Mouse (Mus musculus) midbrain, embryonic 16.5 days (tissue): ENCODE measurements around the gene Cc2d2b. TPM values are rescaled to one million over a fixed set of nuclear protein-coding genes. Genes with fewer than 3 reads are reported as not detected.
A peak's percentile ranks its signal among the peaks of the same experiment; 100 is the strongest.

Experiments
- ATAC-seq: fragments of 200-750 bp; cut with Nextera tagmentation; 2 replicates; pipeline ENCODE4 v1.8.0; 2017; ENCODE audit warnings: moderate TSS enrichment
- H3K27ac ChIP-seq: fragments of 300-500 bp; sonication (generic); 2 replicates; pipeline ENCODE4 v1.5.1; 2014; ENCODE audit warnings: mild to moderate bottlenecking, low read length, mixed read lengths
- H3K27me3 ChIP-seq: fragments of 300-500 bp; sonication (generic); 2 replicates; pipeline ENCODE4 v1.6.1; 2014; ENCODE audit warnings: low read depth, low read length, mixed read lengths; ENCODE audit not compliant: control insufficient read depth, insufficient read depth
- H3K36me3 ChIP-seq: fragments of 300-500 bp; sonication (generic); 2 replicates; pipeline ENCODE4 v1.6.1; 2014; ENCODE audit warnings: mild to moderate bottlenecking, low read length, moderate library complexity, mixed read lengths; ENCODE audit not compliant: control insufficient read depth, insufficient read depth
- H3K4me1 ChIP-seq: fragments of 300-500 bp; sonication (generic); 2 replicates; pipeline ENCODE4 v1.6.1; 2014; ENCODE audit warnings: mild to moderate bottlenecking, low read length, mixed read lengths; ENCODE audit not compliant: control insufficient read depth, insufficient read depth
- H3K4me2 ChIP-seq: fragments of 300-500 bp; sonication (generic); 2 replicates; pipeline ENCODE4 v1.6.1; 2014; ENCODE audit warnings: mild to moderate bottlenecking, low read length, mixed read lengths
- H3K4me3 ChIP-seq: fragments of 300-500 bp; sonication (generic); 2 replicates; pipeline ENCODE4 v1.5.1; 2014; ENCODE audit warnings: low read depth, mild to moderate bottlenecking, low read length, moderate library complexity, mixed read lengths
- H3K9ac ChIP-seq: fragments of 300-500 bp; sonication (generic); 2 replicates; pipeline ENCODE4 v1.6.1; 2014; ENCODE audit warnings: low read depth, low read length, mixed read lengths
- H3K9me3 ChIP-seq: fragments of 300-500 bp; sonication (generic); replicated peaks from 2 replicates; pipeline ENCODE4 v1.6.1; 2014; ENCODE audit warnings: mild to moderate bottlenecking, low read length, mixed read lengths; ENCODE audit not compliant: control insufficient read depth, poor library complexity, severe bottlenecking
- WGBS: fragments of 180-500 bp; shearing (Covaris S2); extraction: QIAGEN DNeasy Blood & Tissue Kit; methylation state at CpG from one replicate; pipeline ENCODE4 v1.1.7; 2014; 5-methylcytosine and 5-hydroxymethylcytosine counted together
- polyA plus RNA-seq: library from polyadenylated mRNA; unstranded; fragments of >200 nt; fragmentation: Nextera tagmentation; extraction: Ambion mirVana; gene quantifications from 2 replicates; pipeline ENCODE4 v1.2.1, GENCODE M21; 2015

Gene Cc2d2b
- polyA plus RNA-seq = 0.19 and 0.42 TPM in 2 replicates

GRCm38 (mm10) chr19:40748559-40748958 is at the start of gene Cc2d2b:
TSS of gene Cc2d2b (plus strand) at chr19:40748753.
- Histone ChIP-seq H3K27ac (no peak within 1 kb of the TSS), H3K9ac (no peak within 1 kb of the TSS), H3K4me1 (no peaks in the 10 kb centered on the region), H3K4me2 (no peak within 1 kb of the TSS), H3K27me3 (no peaks in the 10 kb centered on the region), H3K36me3 (no peaks in the 10 kb centered on the region), H3K4me3 (no peak within 1 kb of the TSS), H3K9me3 (no peaks in the 10 kb centered on the region)
- WGBS = 78% methylated on average over 16 of the region's 17 CpGs
- 0 out of 2 replicates have a peak, but pooled peaks have one; percentile 45 for ATAC-seq

GRCm38 (mm10) chr19:40699816-40700215 is 48.7 kb upstream of the Cc2d2b start:
- Histone ChIP-seq H3K4me2 (no peak overlapping the region), H3K9ac (no peak overlapping the region), H3K4me1 (peaks cover 3% of the 10 kb centered on the region; the same call in 1 of the 2 replicates), H3K27me3 (no peaks in the 10 kb centered on the region), H3K9me3 (no peaks in the 10 kb centered on the region), H3K36me3 (no peaks in the 10 kb centered on the region), H3K4me3 (no peak overlapping the region), H3K27ac (no peak overlapping the region)
- WGBS = 24% methylated on average over 5 of the region's 5 CpGs
- ATAC-seq = no peak

GRCm38 (mm10) chr19:40702406-40702805 is 46.1 kb upstream of the Cc2d2b start:
- 0 out of 2 replicates have a peak, but pooled peaks have one; percentile 42 for ATAC-seq
- Histone ChIP-seq H3K9me3 (no peaks in the 10 kb centered on the region), H3K27me3 (no peaks in the 10 kb centered on the region), H3K4me3 (no peak overlapping the region), H3K27ac (no peak overlapping the region), H3K36me3 (no peaks in the 10 kb centered on the region), H3K4me1 (peaks cover 3% of the 10 kb centered on the region; the same call in 1 of the 2 replicates), H3K9ac (no peak overlapping the region), H3K4me2 (no peak overlapping the region)
- 56% methylated on average over 4 of the region's 4 CpGs for WGBS

GRCm38 (mm10) chr19:40712889-40713628 is 35.5 kb upstream of the Cc2d2b start:
- Histone ChIP-seq H3K27me3 (no peaks in the 10 kb centered on the region), H3K4me2 (no peak overlapping the region), H3K4me1 (no peaks in the 10 kb centered on the region), H3K9me3 (no peaks in the 10 kb centered on the region), H3K27ac (no peak overlapping the region), H3K36me3 (no peaks in the 10 kb centered on the region), H3K4me3 (no peak overlapping the region), H3K9ac (no peak overlapping the region)
- 87% methylated on average over 14 of the region's 16 CpGs for WGBS
- no peak for ATAC-seq

- H3K9me3 ChIP-seq = no peaks in the 10 kb centered on the region
- H3K4me3 ChIP-seq = no peak overlapping the region
- ATAC-seq = no peak
- H3K4me1 ChIP-seq = no peaks in the 10 kb centered on the region
- no peaks in the 10 kb centered on the region for H3K27me3 ChIP-seq
- H3K4me2 ChIP-seq = no peak overlapping the region
- 83% methylated on average over 5 of the region's 5 CpGs for WGBS
- no peaks in the 10 kb centered on the region for H3K36me3 ChIP-seq
- no peak overlapping the region for H3K9ac ChIP-seq
- no peak overlapping the region for H3K27ac ChIP-seq
These were observed 33.9 kb upstream of the Cc2d2b start for GRCm38 (mm10) chr19:40714700-40715099.

GRCm38 (mm10) chr19:40716981-40717380 is 31.6 kb upstream of the Cc2d2b start:
- Histone ChIP-seq H3K4me2 (no peak overlapping the region), H3K9ac (no peak overlapping the region), H3K27me3 (no peaks in the 10 kb centered on the region), H3K9me3 (no peaks in the 10 kb centered on the region), H3K4me3 (no peak overlapping the region), H3K27ac (no peak overlapping the region), H3K4me1 (peaks cover 2% of the 10 kb centered on the region; the same call in 1 of the 2 replicates), H3K36me3 (no peaks in the 10 kb centered on the region)
- WGBS = 84% methylated on average over 6 of the region's 6 CpGs
- no peak for ATAC-seq

- Histone ChIP-seq H3K27me3 (no peaks in the 10 kb centered on the region), H3K36me3 (no peaks in the 10 kb centered on the region), H3K9ac (no peak overlapping the region; the same call in 1 of the 2 replicates), H3K4me1 (peaks cover 4% of the 10 kb centered on the region; the same call in 1 of the 2 replicates), H3K4me2 (no peak overlapping the region), H3K9me3 (no peaks in the 10 kb centered on the region), H3K27ac (no peak overlapping the region), H3K4me3 (no peak overlapping the region)
- WGBS = 54% methylated on average over 11 of the region's 11 CpGs
- ATAC-seq = no peak
These were observed 29.0 kb upstream of the Cc2d2b start for GRCm38 (mm10) chr19:40719439-40720105.

- WGBS = 89% methylated on average over 12 of the region's 12 CpGs
- no peaks in the 10 kb centered on the region for H3K27me3 ChIP-seq
- no peak for ATAC-seq
- H3K9me3 ChIP-seq = no peaks in the 10 kb centered on the region
- H3K4me1 ChIP-seq = peaks cover 4% of the 10 kb centered on the region; the same call in 1 of the 2 replicates
- no peak overlapping the region for H3K9ac ChIP-seq
- H3K36me3 ChIP-seq = no peaks in the 10 kb centered on the region
- no peak overlapping the region for H3K27ac ChIP-seq
- no peak overlapping the region for H3K4me2 ChIP-seq
- H3K4me3 ChIP-seq = no peak overlapping the region
These were observed 28.2 kb upstream of the Cc2d2b start for GRCm38 (mm10) chr19:40720381-40720780.
